Mouse (Mus musculus): ENCODE data around the gene Nkx1-2. TPM values are rescaled to one million over a fixed set of nuclear protein-coding genes. Genes with fewer than 3 reads are reported as not detected.

Gene Nkx1-2
- polyA plus RNA-seq, 1 experiment from 2014 or later = 0.80 TPM

DNA sequence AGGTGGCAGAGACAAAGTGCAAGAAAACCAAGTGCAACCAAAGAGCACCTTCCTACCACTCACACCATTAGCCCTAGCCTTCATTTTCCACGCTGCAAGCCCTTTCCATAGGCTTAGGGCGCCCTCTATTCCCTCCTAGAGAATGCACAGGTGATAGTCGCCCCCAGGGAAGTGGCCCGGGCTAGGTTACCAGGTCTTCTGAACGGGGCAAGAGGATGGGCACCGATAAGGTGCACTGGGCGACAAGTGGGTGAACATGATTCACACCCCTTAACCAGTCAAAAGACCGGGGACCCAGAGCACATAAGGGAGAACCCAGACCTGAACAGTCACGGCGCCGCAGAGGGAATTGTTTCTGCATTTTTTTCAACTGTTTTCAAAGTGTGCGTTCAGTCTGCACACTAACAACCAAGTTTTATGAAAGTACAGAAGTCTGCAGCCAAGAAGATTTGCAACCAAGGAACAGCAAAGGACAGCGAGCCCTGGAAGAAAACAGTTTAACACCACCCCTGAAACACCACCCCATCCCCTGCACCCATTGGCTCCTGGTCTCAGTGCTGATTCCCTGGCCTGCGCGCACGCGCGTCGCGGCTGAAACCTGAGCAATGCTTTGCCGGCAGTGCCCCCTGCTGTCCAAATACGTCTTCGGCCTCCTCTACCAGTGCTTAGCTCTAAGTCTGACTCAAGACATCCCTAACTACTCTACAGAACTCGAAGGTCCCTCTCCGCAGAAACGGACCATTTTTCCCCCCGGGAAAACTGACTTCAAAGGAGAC, 47.9 kb downstream of the Nkx1-2 start:
- Histone ChIP-seq H3K36me3 (peaks cover 2% of the 10 kb centered on the region; the same call in 1 of the 2 replicates), H3K27me3 (ENCODE audit: low read depth, poor library complexity, severe bottlenecking) (peaks cover 2% of the 10 kb centered on the region; the same call in 1 of the 2 replicates), H3K9me3 (replicated peaks) (no peaks in the 10 kb centered on the region), H3K27ac (replicated peaks) (peak overlapping the region; percentile 77), H3K4me1 (peaks cover 7% of the 10 kb centered on the region; the same call in 1 of the 2 replicates), H3K4me3 (peak overlapping the region; percentile 65)
- WGBS = 3% methylated on average over 27 of the region's 27 CpGs
- peak; percentile 94 for DNase-seq (ENCODE audit: low spot score)

- WGBS = 90% methylated on average over 3 of the region's 3 CpGs
- no peaks in the 10 kb centered on the region for H3K9me3 ChIP-seq (replicated peaks)
- H3K4me1 ChIP-seq = peaks cover 4% of the 10 kb centered on the region; the same call in 1 of the 2 replicates
- H3K4me3 ChIP-seq = no peak overlapping the region
- peaks cover 5% of the 10 kb centered on the region; the same call in 1 of the 2 replicates for H3K27me3 ChIP-seq (ENCODE audit: low read depth, poor library complexity, severe bottlenecking)
- no peak overlapping the region for H3K27ac ChIP-seq (replicated peaks)
- H3K36me3 ChIP-seq = no peaks in the 10 kb centered on the region
- DNase-seq (ENCODE audit: low spot score) = no peak
These were observed 52.3 kb downstream of the Nkx1-2 start for GRCm38 (mm10) chr7:132547126-132547525.

Other genes starting within 250 kb of the Nkx1-2 start
- 144 and 145 TPM in 2 replicates for gene Oat, start 23.2 kb downstream of the Nkx1-2 start, polyA plus RNA-seq (2016; fragmentation: Nextera tagmentation; extraction: Ambion mirVana)
- 20.5 and 20.7 TPM in 2 replicates for gene Lhpp, start 11.0 kb upstream of the Nkx1-2 start, polyA plus RNA-seq (2016; fragmentation: Nextera tagmentation; extraction: Ambion mirVana)
- 23.1 and 25.0 TPM in 2 replicates for gene Fam53b, start 214.2 kb upstream of the Nkx1-2 start, polyA plus RNA-seq (2016; fragmentation: Nextera tagmentation; extraction: Ambion mirVana)

Data from midbrain, embryonic 10.5 days (tissue).